Mouse (Mus musculus): ENCODE measurements around the gene Kif2c.
"Not testable (repeated sequence)": the region's sequence is repeated elsewhere in the genome, so short reads cannot be mapped to it uniquely, and the experiment has no call there.

GRCm38 (mm10) chr4:117182759-117183096 lies 289 bp upstream of the Kif2c start:
- TF ChIP-seq MYB (IDR thresholded peaks at IDR 0.05; ENCODE audit: low read depth, low read length); SMC3 (IDR thresholded peaks at IDR 0.05; ENCODE audit: low read depth, low read length); CTCF (IDR thresholded peaks at IDR 0.05 in 2 of 3, conservative IDR thresholded peaks at IDR 0.05 in 1 of 3; ENCODE audit: control insufficient read depth in 1 of 3, insufficient read depth in 1 of 3, low read depth in 2 of 3, low read length in 3 of 3, poor library complexity in 1 of 3, severe bottlenecking in 1 of 3); USF1 (IDR thresholded peaks at IDR 0.05; ENCODE audit: low read depth, low read length); ZC3H11A (IDR thresholded peaks at IDR 0.05; ENCODE audit: low read depth, low read length); CHD2 (IDR thresholded peaks at IDR 0.05; ENCODE audit: low read length): not testable (repeated sequence)
